Mouse (Mus musculus) forebrain, postnatal 0 days (tissue): Measurements from ENCODE around the gene Gm10662. TPM values are rescaled to one million over a fixed set of nuclear protein-coding genes. Genes with fewer than 3 reads are reported as not detected.
"Not testable (repeated sequence)": the region's sequence is repeated elsewhere in the genome, so short reads cannot be mapped to it uniquely, and the experiment has no call there.

ENCODE experiments used
- ATAC-seq: fragments of 200-750 bp; cut with Nextera tagmentation; 2 replicates; pipeline ENCODE4 v1.8.0; 2017; ENCODE audit warnings: mild to moderate bottlenecking, moderate library complexity
- DNase-seq: peaks from one replicate; pipeline ENCODE4 v3.0.0-alpha.2; 2015
- H3K27ac ChIP-seq: fragments of 300-500 bp; sonication (generic); 2 replicates; pipeline ENCODE4 v1.5.1; 2014; ENCODE audit warnings: low read depth, mild to moderate bottlenecking, antibody characterized with exemption, low read length, moderate library complexity, mixed read lengths
- H3K27me3 ChIP-seq: fragments of 300-500 bp; sonication (generic); 2 replicates; pipeline ENCODE4 v1.6.1; 2014; ENCODE audit warnings: mild to moderate bottlenecking, low read length, mixed read lengths; ENCODE audit not compliant: insufficient read depth
- H3K36me3 ChIP-seq: fragments of 300-500 bp; sonication (generic); 2 replicates; pipeline ENCODE4 v1.6.1; 2014; ENCODE audit warnings: mild to moderate bottlenecking, moderate library complexity; ENCODE audit not compliant: insufficient read depth
- H3K4me1 ChIP-seq: fragments of 300-500 bp; sonication (generic); 2 replicates; pipeline ENCODE4 v1.6.1; 2014; ENCODE audit warnings: antibody characterized with exemption; ENCODE audit not compliant: insufficient read depth
- H3K4me2 ChIP-seq: fragments of 300-500 bp; sonication (generic); 2 replicates; pipeline ENCODE4 v1.6.1; 2014; ENCODE audit warnings: low read depth, mild to moderate bottlenecking, moderate library complexity
- H3K4me3 ChIP-seq: fragments of 300-500 bp; sonication (generic); 2 replicates; pipeline ENCODE4 v1.5.1; 2014; ENCODE audit warnings: low read depth, low read length, mixed read lengths
- H3K9ac ChIP-seq: fragments of 300-500 bp; sonication (generic); 2 replicates; pipeline ENCODE4 v1.6.1; 2014; ENCODE audit warnings: mild to moderate bottlenecking
- H3K9me3 ChIP-seq: fragments of 300-500 bp; sonication (generic); 2 replicates; pipeline ENCODE4 v1.6.1; 2016; ENCODE audit warnings: low read length
- WGBS: fragments of 180-500 bp; shearing (Covaris S2); extraction: QIAGEN DNeasy Blood & Tissue Kit; methylation state at CpG from one replicate; pipeline ENCODE4 v1.1.7; 2014; 5-methylcytosine and 5-hydroxymethylcytosine counted together
- polyA plus RNA-seq: library from polyadenylated mRNA; unstranded; fragments of >200 nt; fragmentation: Nextera tagmentation; extraction: Ambion mirVana; gene quantifications from 2 replicates; pipeline ENCODE4 v1.2.1, GENCODE M21; 2015
- total RNA-seq: library from RNA; depleted of rRNA; stranded (reverse); fragments of >200 nt; gene quantifications from 2 replicates; pipeline ENCODE4 v1.2.3, GENCODE M21; 2014; rRNA removed

The Gm10662 gene
- total RNA-seq, result not detected in 2 replicates
- not detected in 2 replicates for polyA plus RNA-seq

GRCm38 (mm10) chr7:23144380-23144779 lies at the start of gene Gm10662:
TSS of gene Gm10662 (minus strand) at chr7:23144480.
- WGBS, result no CpG with 5 or more reads among the region's 1 CpGs
- H3K4me1 ChIP-seq, ATAC-seq, H3K27ac ChIP-seq, H3K4me3 ChIP-seq, H3K9ac ChIP-seq, H3K9me3 ChIP-seq, H3K27me3 ChIP-seq, DNase-seq, H3K4me2 ChIP-seq, H3K36me3 ChIP-seq: not testable (repeated sequence)

GRCm38 (mm10) chr7:23163505-23163904 lies 19.2 kb upstream of the Gm10662 start:
- H3K4me1 ChIP-seq, H3K4me3 ChIP-seq, H3K9ac ChIP-seq, H3K27ac ChIP-seq, H3K27me3 ChIP-seq, DNase-seq, H3K9me3 ChIP-seq, ATAC-seq, H3K36me3 ChIP-seq, H3K4me2 ChIP-seq: not testable (repeated sequence)
- WGBS, result 86% methylated on average over 10 of the region's 10 CpGs

Other genes with a start within 250 kb of the Gm10662 start
- gene Gm4214, start 159.8 kb downstream of the Gm10662 start, total RNA-seq, result not detected in 2 replicates
- gene Gm4214, start 159.8 kb downstream of the Gm10662 start, polyA plus RNA-seq, result not detected in 2 replicates
- gene Gm4216, start 124.6 kb downstream of the Gm10662 start, total RNA-seq, result not detected in 2 replicates
- gene Gm4216, start 124.6 kb downstream of the Gm10662 start, polyA plus RNA-seq, result not detected in 2 replicates
- not detected in 2 replicates for gene Vmn1r163, start 88.9 kb downstream of the Gm10662 start, total RNA-seq
- gene Vmn1r163, start 88.9 kb downstream of the Gm10662 start, polyA plus RNA-seq, result not detected in 2 replicates
- gene Gm8720, start 77.0 kb downstream of the Gm10662 start, total RNA-seq, result not detected in 2 replicates
- gene Gm8720, start 77.0 kb downstream of the Gm10662 start, polyA plus RNA-seq, result not detected in 2 replicates
- not detected in 2 replicates for gene Vmn1r165, start 72.9 kb upstream of the Gm10662 start, total RNA-seq
- not detected in 2 replicates for gene Vmn1r165, start 72.9 kb upstream of the Gm10662 start, polyA plus RNA-seq
- gene Vmn1r166, start 107.2 kb upstream of the Gm10662 start, total RNA-seq, result not detected in 2 replicates
- gene Vmn1r166, start 107.2 kb upstream of the Gm10662 start, polyA plus RNA-seq, result not detected in 2 replicates
- gene Gm6902, start 134.4 kb upstream of the Gm10662 start, total RNA-seq, result not detected in 2 replicates
- not detected in 2 replicates for gene Gm6902, start 134.4 kb upstream of the Gm10662 start, polyA plus RNA-seq
- gene Nlrp4e, start 156.7 kb upstream of the Gm10662 start, total RNA-seq, result not detected in 2 replicates
- not detected in 2 replicates for gene Nlrp4e, start 156.7 kb upstream of the Gm10662 start, polyA plus RNA-seq
- not detected in 2 replicates for gene Nlrp5, start 241.4 kb upstream of the Gm10662 start, total RNA-seq
- not detected in 2 replicates for gene Nlrp5, start 241.4 kb upstream of the Gm10662 start, polyA plus RNA-seq